In genomic region chr7:117475106-117475505, GRCm38 (mm10) we compare ENCODE assay signal across 22 mouse cellular contexts.
A peak's percentile ranks its signal among the peaks of the same experiment; 100 is the strongest.
DNase-seq lines count a peak whose midpoint lies in the region; ATAC-seq and TF ChIP-seq lines count a peak whose summit lies in the region.
"Had no signal": no experiment of that assay in that cellular context is flagged by ENCODE, and none has a peak within 500 bp of the region (broad histone marks: within the 10 kb centered on the region; RNA-seq: fewer than 3 reads in every experiment).

No protein-coding gene starts in this region.

- WGBS in heart, embryonic 11.5 days (ENCODE audit: insufficient replicate concordance), result 23% methylated on average over 4 of the region's 4 CpGs
- 30% methylated on average over 4 of the region's 4 CpGs for WGBS in heart, embryonic 12.5 days
- 60% methylated on average over 4 of the region's 4 CpGs for WGBS in liver, postnatal 0 days (ENCODE audit: insufficient replicate concordance)

- H3K36me3 ChIP-seq in heart, embryonic 11.5 days (ENCODE audit: control insufficient read depth, insufficient read depth, low read length), result no peaks in the 10 kb centered on the region
- no peaks in the 10 kb centered on the region for H3K36me3 ChIP-seq in heart, embryonic 12.5 days
- H3K36me3 ChIP-seq in liver, postnatal 0 days (replicated peaks; ENCODE audit: insufficient read depth, low read length), result no peaks in the 10 kb centered on the region
- H3K36me3 ChIP-seq: embryonic facial prominence, embryonic 10.5 days; heart, embryonic 10.5 days had no signal

- no peaks in the 10 kb centered on the region for H3K9me3 ChIP-seq in heart, embryonic 11.5 days (replicated peaks; ENCODE audit: control insufficient read depth, low read length)
- no peaks in the 10 kb centered on the region for H3K9me3 ChIP-seq in heart, embryonic 12.5 days (replicated peaks)
- H3K9me3 ChIP-seq in liver, postnatal 0 days (ENCODE audit: low read length), result no peaks in the 10 kb centered on the region
- H3K9me3 ChIP-seq: embryonic facial prominence, embryonic 10.5 days; forebrain, embryonic 12.5 days; heart, embryonic 10.5 days had no signal

- peak; percentile 24; the same call in 1 of the 2 replicates for TF ChIP-seq CTCF in liver, postnatal 0 days (IDR thresholded peaks at IDR 0.05; ENCODE audit: low read depth)

- DNase-seq in adrenal gland, adult (ENCODE audit: inconsistent age in 2 of 2, low spot score in 1 of 2), result peak; percentile 35 to 54
- no peak for DNase-seq in adrenal gland, postnatal 14 days
- no peak for DNase-seq in liver, postnatal 0 days
- no peak for DNase-seq in liver
- DNase-seq in retina, postnatal 1 day, result no peak
- DNase-seq: adrenal gland, adult 8-10 months; B cell, adult 2 months; cerebellum, adult 2 months; cerebellum, postnatal 10 days; gastrocnemius, postnatal 10 days; heart, adult 18-20 months had no signal

- H3K4me3 ChIP-seq in heart, embryonic 11.5 days (ENCODE audit: low read depth, low read length), result no peak overlapping the region
- H3K4me3 ChIP-seq in heart, embryonic 12.5 days, result no peak overlapping the region
- H3K4me3 ChIP-seq in liver, postnatal 0 days (ENCODE audit: low read depth, low read length), result no peak overlapping the region
- H3K4me3 ChIP-seq: embryonic facial prominence, embryonic 10.5 days; erythroblast, embryonic 14.5 days; forebrain, embryonic 12.5 days; heart, embryonic 10.5 days had no signal

- 0 out of 2 replicates have a peak overlapping the region, but pooled peaks have one; percentile 3 for H3K9ac ChIP-seq in heart, embryonic 11.5 days (ENCODE audit: low read depth, low read length)
- H3K9ac ChIP-seq in heart, embryonic 12.5 days, result no peak overlapping the region
- no peak overlapping the region for H3K9ac ChIP-seq in liver, postnatal 0 days (replicated peaks)
- H3K9ac ChIP-seq: forebrain, embryonic 12.5 days had no signal

- H3K4me2 ChIP-seq in heart, embryonic 11.5 days, result no peak overlapping the region
- H3K4me2 ChIP-seq in heart, embryonic 12.5 days, result no peak overlapping the region
- H3K4me2 ChIP-seq in liver, postnatal 0 days (ENCODE audit: low read depth, low read length), result no peak overlapping the region
- H3K4me2 ChIP-seq: forebrain, embryonic 12.5 days had no signal

- no peak for ATAC-seq in heart, embryonic 11.5 days (replicated peaks; ENCODE audit: insufficient number of reproducible peaks, low FRiP score, low TSS enrichment)
- ATAC-seq in heart, embryonic 12.5 days (ENCODE audit: insufficient number of reproducible peaks, low FRiP score), result no peak
- ATAC-seq in liver, postnatal 0 days, result no peak
- ATAC-seq in megakaryocyte-erythroid progenitor cell, adult 5-6 weeks (replicated peaks; ENCODE audit: low FRiP score, low TSS enrichment, poor library complexity, severe bottlenecking), result peak; percentile 72
- ATAC-seq: CD4-positive, CD25-positive, alpha-beta regulatory T cell, adult 4 months; forebrain, embryonic 16.5 days; hindbrain, embryonic 16.5 days; inflammation-experienced regulatory T-cells, adult 6 months had no signal

- TF ChIP-seq EP300 in liver, postnatal 0 days (IDR thresholded peaks at IDR 0.05; ENCODE audit: low read depth), result no peak

- H3K4me1 ChIP-seq in heart, embryonic 11.5 days (ENCODE audit: control insufficient read depth, insufficient read depth, low read length), result peaks cover 22% of the 10 kb centered on the region
- peaks cover 47% of the 10 kb centered on the region for H3K4me1 ChIP-seq in heart, embryonic 12.5 days (replicated peaks)
- H3K4me1 ChIP-seq in liver, postnatal 0 days (ENCODE audit: insufficient read depth), result peaks cover 7% of the 10 kb centered on the region

- no peak overlapping the region for H3K27ac ChIP-seq in heart, embryonic 11.5 days (ENCODE audit: low read depth, low read length)
- H3K27ac ChIP-seq in heart, embryonic 12.5 days (ENCODE audit: poor library complexity, severe bottlenecking), result no peak overlapping the region
- no peak overlapping the region for H3K27ac ChIP-seq in liver, postnatal 0 days (ENCODE audit: low read depth)

- H3K27me3 ChIP-seq in heart, embryonic 11.5 days (ENCODE audit: control insufficient read depth, insufficient read depth, low read length), result no peaks in the 10 kb centered on the region
- no peaks in the 10 kb centered on the region for H3K27me3 ChIP-seq in heart, embryonic 12.5 days (replicated peaks)
- no peaks in the 10 kb centered on the region for H3K27me3 ChIP-seq in liver, postnatal 0 days (ENCODE audit: insufficient read depth, low read length)
- H3K27me3 ChIP-seq: forebrain, embryonic 12.5 days had no signal

Comparison
In these comparisons a context has a peak if more than half of its experiments do, and no peak if none do; other contexts are left out.
1. DNase-seq: peak in adrenal gland, adult (2 of 2); none in adrenal gland, postnatal 14 days (single experiment), liver, postnatal 0 days (single experiment), liver (single experiment) and retina, postnatal 1 day (single experiment).